Mouse (Mus musculus) embryo, embryonic 10 days (tissue): ENCODE results near the gene Fignl2.
A peak's percentile ranks its signal among the peaks of the same experiment; 100 is the strongest.

Source experiments
- DNase-seq: peaks from one replicate; pipeline ENCODE4 v3.0.0-alpha.2; 2015; ENCODE audit warnings: low spot score

Fignl2 gene

DNA sequence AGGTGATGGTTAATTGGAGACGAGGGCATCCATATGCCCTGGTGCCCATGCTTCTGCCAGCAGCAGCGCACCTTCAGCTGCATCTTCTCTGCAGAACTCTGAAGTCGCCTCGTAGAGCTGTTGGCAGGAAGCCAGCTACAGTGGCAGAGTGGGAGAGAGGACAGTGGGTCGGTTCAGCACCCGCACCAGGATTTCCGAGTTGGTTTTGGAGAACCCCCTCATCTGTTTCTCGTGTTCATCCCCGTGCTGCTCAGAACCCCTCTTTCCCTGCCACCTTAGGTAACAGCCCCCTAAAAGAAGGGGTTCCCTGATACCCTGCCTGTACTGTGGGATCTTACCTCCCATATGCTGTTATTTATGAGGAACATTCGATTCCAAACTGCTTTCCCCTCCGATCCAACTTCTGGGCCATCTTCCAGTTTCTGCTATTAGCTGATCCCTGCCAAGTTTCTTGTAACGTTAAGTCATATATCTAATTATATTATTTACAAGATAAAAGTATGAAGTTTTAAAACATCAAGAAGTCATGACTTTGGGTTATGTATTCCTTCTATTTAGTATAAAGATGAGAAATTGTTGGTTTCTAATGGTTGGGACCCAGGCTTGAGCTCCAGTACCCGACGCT lies 69.9 kb downstream of the Fignl2 start:
- no peak for DNase-seq

DNA sequence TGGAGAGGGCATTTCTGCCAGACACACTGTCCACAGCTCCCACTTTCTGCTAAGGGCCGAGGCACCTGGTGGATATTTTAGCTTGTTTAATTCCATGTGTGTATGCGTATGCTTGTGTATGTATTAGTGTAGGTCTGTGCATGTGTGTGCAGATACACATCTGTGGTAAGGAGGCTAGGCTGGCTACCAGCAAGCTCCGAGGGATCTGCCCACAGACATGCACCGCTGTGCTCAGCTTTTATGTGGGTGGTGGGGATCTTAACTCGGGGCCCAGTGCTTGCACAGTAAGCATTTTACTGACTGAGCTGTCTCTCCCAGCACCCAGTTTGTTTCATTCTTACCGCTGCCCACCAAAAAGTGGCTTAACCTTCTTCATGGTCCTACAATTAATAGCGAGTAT lies 71.1 kb downstream of the Fignl2 start:
- no peak for DNase-seq

DNA sequence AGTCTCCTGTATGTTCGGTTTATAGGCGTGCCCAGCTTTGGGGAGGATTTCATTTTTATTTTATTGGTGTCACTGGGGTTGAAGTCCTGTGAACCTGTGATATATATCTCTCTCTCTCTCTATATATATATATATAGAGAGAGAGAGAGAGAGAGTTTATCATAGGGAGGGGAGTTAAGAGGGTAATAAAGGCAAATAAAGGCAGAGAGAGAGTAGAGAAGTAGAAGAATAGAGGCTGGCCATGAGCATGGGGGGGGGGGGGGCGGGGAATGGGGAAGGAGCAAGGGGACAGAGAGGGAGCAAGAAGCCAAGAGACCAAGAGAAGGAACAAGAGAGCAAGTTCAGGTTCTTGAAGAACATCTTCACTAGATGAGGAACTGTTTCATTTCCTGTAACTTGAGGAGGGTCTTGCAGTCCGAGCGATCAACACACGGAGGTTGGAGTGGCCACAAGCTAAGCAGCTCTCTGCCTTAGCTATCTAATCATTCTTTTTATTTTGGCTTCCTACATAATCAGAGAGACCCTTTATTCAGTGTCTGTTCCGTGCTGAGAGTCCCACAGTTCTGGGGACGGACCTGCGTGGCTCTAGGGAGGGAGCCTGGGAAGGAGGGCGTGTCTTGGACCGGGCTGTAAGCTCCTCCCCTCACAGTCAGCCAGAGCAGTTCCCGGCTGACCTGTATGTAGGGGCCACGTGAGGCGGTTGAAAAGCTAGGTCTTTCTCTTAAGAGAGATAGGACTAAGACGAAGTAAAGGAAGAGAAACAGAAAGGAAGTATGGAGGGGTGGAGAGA lies 71.9 kb downstream of the Fignl2 start:
- peak; percentile 83 for DNase-seq

DNA sequence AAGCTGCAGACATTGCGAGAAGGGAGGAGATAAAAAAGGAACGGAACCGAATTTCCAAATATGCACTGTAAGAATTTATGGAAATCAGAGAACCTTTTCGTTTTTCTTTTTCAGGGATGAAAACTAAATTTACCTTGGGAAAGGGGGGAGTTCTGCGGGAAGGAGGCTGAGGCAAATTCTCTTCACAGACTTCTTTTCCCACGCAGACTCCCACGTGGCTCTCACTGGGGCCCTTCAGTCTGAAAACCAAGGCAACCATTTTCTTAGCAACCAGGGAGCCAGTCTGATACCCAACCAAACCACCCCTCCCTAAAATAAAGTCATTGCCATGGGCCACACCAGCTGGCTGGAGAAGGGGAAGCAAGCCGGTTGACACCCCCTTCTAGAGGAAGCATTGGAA lies 72.7 kb downstream of the Fignl2 start:
- DNase-seq, result no peak

DNA sequence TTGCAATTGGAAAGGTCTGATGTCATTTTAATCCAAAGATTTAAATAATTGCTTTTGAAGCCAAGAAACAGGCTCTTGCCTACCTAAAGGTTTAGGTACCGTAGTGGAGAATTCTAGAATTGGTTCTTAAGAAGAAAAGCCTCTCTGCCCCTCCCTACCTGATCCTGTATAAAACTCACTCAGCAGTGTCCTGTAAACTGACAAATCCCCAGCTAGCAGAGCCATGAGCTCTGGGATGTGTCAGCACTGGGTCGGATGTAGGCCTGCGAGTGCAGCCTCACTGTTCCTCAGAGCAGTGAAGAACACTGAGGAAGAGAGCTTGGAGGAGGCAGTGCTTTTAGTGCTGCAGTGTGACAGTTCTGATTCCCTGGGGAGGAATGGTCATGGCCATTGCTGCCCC lies 73.8 kb downstream of the Fignl2 start:
- no peak for DNase-seq

DNA sequence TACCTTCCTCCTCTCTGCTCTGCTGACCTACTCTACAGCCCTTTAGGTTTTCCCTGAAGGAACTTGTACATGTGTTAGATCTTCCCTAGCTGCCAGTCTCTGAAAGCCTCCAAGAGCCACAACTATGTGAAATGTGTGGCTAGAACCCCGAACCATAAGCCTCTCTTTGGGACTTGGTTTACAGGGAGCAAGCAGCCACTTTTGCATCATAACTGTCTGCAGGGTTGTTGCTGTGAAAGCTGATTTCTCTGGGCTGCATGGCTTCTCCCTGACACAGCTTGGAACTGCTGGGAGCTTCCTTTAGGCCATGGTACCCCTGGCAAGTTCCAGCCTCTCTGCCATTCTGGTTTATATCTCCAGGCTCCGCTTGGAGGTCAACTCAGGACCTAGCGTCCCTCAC lies 75.9 kb downstream of the Fignl2 start:
- no peak for DNase-seq

DNA sequence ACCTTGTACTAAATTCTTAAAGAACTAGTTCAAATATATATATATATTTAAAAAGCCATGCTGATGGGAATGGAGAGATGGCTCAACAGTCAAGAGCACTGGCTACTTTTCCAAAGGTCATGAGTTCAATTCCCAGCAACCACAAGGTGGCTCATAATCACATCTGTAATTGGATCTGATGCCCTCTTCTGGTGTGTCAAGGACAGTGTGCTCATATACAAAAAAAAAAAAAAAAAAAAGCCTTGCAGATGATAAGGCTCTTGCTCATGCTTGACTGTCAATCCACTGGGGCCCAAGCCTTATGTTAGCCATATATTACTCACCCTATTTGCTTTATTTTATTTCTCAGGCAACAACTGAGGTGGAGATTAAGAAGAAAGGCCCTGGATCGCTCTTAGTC lies 76.7 kb downstream of the Fignl2 start:
- DNase-seq, result no peak
